Mouse (Mus musculus) heart, postnatal 14 days (tissue): ENCODE data around the gene Abl2. TPM values are rescaled to one million over a fixed set of nuclear protein-coding genes. Genes with fewer than 3 reads are reported as not detected.
A peak's percentile ranks its signal among the peaks of the same experiment; 100 is the strongest.

ENCODE experiments used
- DNase-seq, 2 experiments: peaks; one replicate each; pipeline ENCODE4 v3.0.0; 2021 to 2022
- intact Hi-C: fragments of 180-260 bp; cut with DNase I; formaldehyde crosslinking; loops from one replicate; pipeline ENCODE4 v1.15.1; 2025
- total RNA-seq, 2 experiments: library from RNA; stranded (reverse); gene quantifications; 2 replicates each; pipeline ENCODE4 v1.2.3; 2021

Gene Abl2
- total RNA-seq, 2 experiments from 2014 or later: 20.1 to 23.5 TPM

GRCm38 (mm10) chr1:156620951-156621350 lies 62.4 kb downstream of the Abl2 start:
- no peak for DNase-seq
- intact Hi-C loops: no loop called here

- intact Hi-C loops: no loop called here
- DNase-seq: no peak
These were observed 65.6 kb downstream of the Abl2 start for GRCm38 (mm10) chr1:156624231-156624630.

GRCm38 (mm10) chr1:156626729-156627128 lies 68.1 kb downstream of the Abl2 start:
- intact Hi-C loops: no loop called here

GRCm38 (mm10) chr1:156629984-156630383 lies 71.4 kb downstream of the Abl2 start:
- intact Hi-C loops: loop anchor here (5.0 kb wide), 2 partner anchors 48 to 368 kb away; no protein-coding TSS in a partner anchor
- DNase-seq: no peak

More at GRCm38 (mm10) chr1:156626729-156627128, 68.1 kb downstream of the Abl2 start:
- DNase-seq: no peak

- intact Hi-C loops: loop anchor here (5.0 kb wide), 2 partner anchors 49 to 369 kb away; no protein-coding TSS in a partner anchor
- DNase-seq: peak in 1 of 2 experiments; percentile 18
These were observed 72.4 kb downstream of the Abl2 start for GRCm38 (mm10) chr1:156630965-156631364.

GRCm38 (mm10) chr1:156633095-156633494 lies 74.5 kb downstream of the Abl2 start:
- intact Hi-C loops: loop anchor here (2.0 to 5.0 kb wide), 4 partner anchors 51 to 371 kb away; no protein-coding TSS in a partner anchor
- DNase-seq: peak in 1 of 2 experiments; percentile 45

- DNase-seq: no peak
- intact Hi-C loops: no loop called here
These were observed 76.6 kb downstream of the Abl2 start for GRCm38 (mm10) chr1:156635148-156635547.

GRCm38 (mm10) chr1:156639455-156639854 lies 80.9 kb downstream of the Abl2 start:
- intact Hi-C loops: no loop called here
- DNase-seq: no peak

- DNase-seq: no peak
- intact Hi-C loops: loop anchor here (2.0 kb wide), 1 partner anchor 36 kb away; no protein-coding TSS in a partner anchor
These were observed 82.0 kb downstream of the Abl2 start for GRCm38 (mm10) chr1:156640577-156640976.

- no peak for DNase-seq
- intact Hi-C loops: loop anchor here (2.0 kb wide), 1 partner anchor 35 kb away; no protein-coding TSS in a partner anchor
These were observed 83.2 kb downstream of the Abl2 start for GRCm38 (mm10) chr1:156641808-156642207.

GRCm38 (mm10) chr1:156642813-156643212 lies 84.2 kb downstream of the Abl2 start:
- DNase-seq: no peak
- intact Hi-C loops: no loop called here

GRCm38 (mm10) chr1:156644061-156644460 lies 85.5 kb downstream of the Abl2 start:
- intact Hi-C loops: no loop called here
- DNase-seq: no peak

- no peak for DNase-seq
- intact Hi-C loops: no loop called here
These were observed 86.4 kb downstream of the Abl2 start for GRCm38 (mm10) chr1:156644780-156645523.

GRCm38 (mm10) chr1:156645971-156646370 lies 87.4 kb downstream of the Abl2 start:
- intact Hi-C loops: no loop called here
- DNase-seq: no peak

GRCm38 (mm10) chr1:156648705-156649104 lies 90.1 kb downstream of the Abl2 start:
- intact Hi-C loops: no loop called here
- DNase-seq: no peak

- intact Hi-C loops: no loop called here
- no peak for DNase-seq
These were observed 92.0 kb downstream of the Abl2 start for GRCm38 (mm10) chr1:156650631-156651030.

- DNase-seq: peak in 1 of 2 experiments; percentile 11
- intact Hi-C loops: no loop called here
These were observed 93.7 kb downstream of the Abl2 start for GRCm38 (mm10) chr1:156652189-156652822.

GRCm38 (mm10) chr1:156654735-156655530 lies 96.3 kb downstream of the Abl2 start:
- intact Hi-C loops: no loop called here
- peak in 1 of 2 experiments; percentile 10 for DNase-seq

GRCm38 (mm10) chr1:156657523-156657922 lies 98.9 kb downstream of the Abl2 start:
- no peak for DNase-seq
- intact Hi-C loops: no loop called here

- intact Hi-C loops: no loop called here
- DNase-seq: peak; percentile 45
These were observed 100.1 kb downstream of the Abl2 start for GRCm38 (mm10) chr1:156658676-156659075.
